Mouse (Mus musculus) limb, embryonic 11.5 days (tissue): ENCODE results near the gene Ptpn6. TPM values are rescaled to one million over a fixed set of nuclear protein-coding genes. Genes with fewer than 3 reads are reported as not detected.
"Not testable (repeated sequence)": the region's sequence is repeated elsewhere in the genome, so short reads cannot be mapped to it uniquely, and the experiment has no call there.

Source experiments
- ATAC-seq: fragments of 200-750 bp; cut with Nextera tagmentation; 2 replicates; pipeline ENCODE4 v1.8.0; 2017; ENCODE audit warnings: low read depth; ENCODE audit not compliant: insufficient number of reproducible peaks, low FRiP score, low TSS enrichment
- DNase-seq: peaks from one replicate; pipeline ENCODE4 v3.0.0-alpha.2; 2015; ENCODE audit warnings: low spot score
- H3K27ac ChIP-seq: fragments of 300-500 bp; sonication (generic); replicated peaks from 2 replicates; pipeline ENCODE4 v1.5.1; 2014; ENCODE audit warnings: low read depth, mild to moderate bottlenecking, low read length
- H3K27me3 ChIP-seq: fragments of 300-500 bp; sonication (generic); 2 replicates; pipeline ENCODE4 v1.6.1; 2014; ENCODE audit warnings: mild to moderate bottlenecking, low read length, mixed read lengths; ENCODE audit not compliant: control insufficient read depth, insufficient read depth
- H3K36me3 ChIP-seq: fragments of 300-500 bp; sonication (generic); 2 replicates; pipeline ENCODE4 v1.6.1; 2014; ENCODE audit warnings: mild to moderate bottlenecking, low read length, moderate library complexity, mixed read lengths; ENCODE audit not compliant: control insufficient read depth, insufficient read depth
- H3K4me1 ChIP-seq: fragments of 300-500 bp; sonication (generic); 2 replicates; pipeline ENCODE4 v1.6.1; 2014; ENCODE audit warnings: low read length, mixed read lengths; ENCODE audit not compliant: control insufficient read depth, insufficient read depth
- H3K4me2 ChIP-seq: fragments of 300-500 bp; sonication (generic); 2 replicates; pipeline ENCODE4 v1.6.1; 2014; ENCODE audit warnings: low read depth, mild to moderate bottlenecking, moderate library complexity; ENCODE audit not compliant: severe bottlenecking
- H3K4me3 ChIP-seq: fragments of 300-500 bp; sonication (generic); 2 replicates; pipeline ENCODE4 v1.5.1; 2014; ENCODE audit warnings: low read depth, low read length
- H3K9ac ChIP-seq: fragments of 300-500 bp; sonication (generic); 2 replicates; pipeline ENCODE4 v1.6.1; 2014; ENCODE audit warnings: mild to moderate bottlenecking, low read length
- H3K9me3 ChIP-seq: fragments of 300-500 bp; sonication (generic); 2 replicates; pipeline ENCODE4 v1.6.1; 2016; ENCODE audit warnings: low read length; ENCODE audit not compliant: control insufficient read depth
- WGBS: fragments of 180-500 bp; shearing (Covaris S2); extraction: QIAGEN DNeasy Blood & Tissue Kit; methylation state at CpG from one replicate; pipeline ENCODE4 v1.1.7; 2014; 5-methylcytosine and 5-hydroxymethylcytosine counted together
- polyA plus RNA-seq: library from polyadenylated mRNA; unstranded; fragments of >200 nt; fragmentation: Nextera tagmentation; extraction: Ambion mirVana; gene quantifications from 2 replicates; pipeline ENCODE4 v1.2.1, GENCODE M21; 2014

The Ptpn6 gene
- polyA plus RNA-seq, 1 experiment from 2014 or later, result 7.8 TPM

GRCm38 (mm10) chr6:124693243-124693981, 45.1 kb downstream of the Ptpn6 start:
- Histone ChIP-seq H3K4me2 (no peak overlapping the region), H3K9me3 (no peaks in the 10 kb centered on the region), H3K27me3 (no peaks in the 10 kb centered on the region), H3K9ac (no peak overlapping the region), H3K4me3 (no peak overlapping the region), H3K36me3 (no peaks in the 10 kb centered on the region), H3K27ac (no peak overlapping the region), H3K4me1 (no peaks in the 10 kb centered on the region)
- WGBS, result 76% methylated on average over 15 of the region's 15 CpGs
- ATAC-seq (no peak; the same call in 1 of the 2 replicates), DNase-seq (no peak)

- Histone ChIP-seq H3K27me3 (no peaks in the 10 kb centered on the region), H3K4me3 (no peak overlapping the region), H3K9ac (no peak overlapping the region), H3K9me3 (no peaks in the 10 kb centered on the region), H3K4me2 (no peak overlapping the region), H3K27ac (no peak overlapping the region), H3K4me1 (no peaks in the 10 kb centered on the region), H3K36me3 (no peaks in the 10 kb centered on the region)
- DNase-seq (no peak), ATAC-seq (no peak)
- 94% methylated on average over 3 of the region's 3 CpGs for WGBS
These were observed 48.0 kb downstream of the Ptpn6 start for GRCm38 (mm10) chr6:124690517-124690916.

- H3K9ac ChIP-seq, result no peak overlapping the region
- DNase-seq (no peak), ATAC-seq (no peak)
- no peaks in the 10 kb centered on the region for H3K9me3 ChIP-seq
- H3K27me3 ChIP-seq, result no peaks in the 10 kb centered on the region
- H3K4me2 ChIP-seq, result no peak overlapping the region
- no peaks in the 10 kb centered on the region for H3K36me3 ChIP-seq
- no peaks in the 10 kb centered on the region for H3K4me1 ChIP-seq
- 90% methylated on average over 3 of the region's 3 CpGs for WGBS
- H3K27ac ChIP-seq, result no peak overlapping the region
- H3K4me3 ChIP-seq, result no peak overlapping the region
These were observed 49.5 kb downstream of the Ptpn6 start for GRCm38 (mm10) chr6:124689011-124689410.

GRCm38 (mm10) chr6:124688151-124688758, 50.3 kb downstream of the Ptpn6 start:
- Histone ChIP-seq H3K4me3 (no peak overlapping the region), H3K36me3 (no peaks in the 10 kb centered on the region), H3K4me1 (no peaks in the 10 kb centered on the region), H3K27me3 (no peaks in the 10 kb centered on the region), H3K9ac (no peak overlapping the region), H3K4me2 (no peak overlapping the region), H3K27ac (no peak overlapping the region), H3K9me3 (no peaks in the 10 kb centered on the region)
- 90% methylated on average over 8 of the region's 8 CpGs for WGBS
- DNase-seq (no peak), ATAC-seq (no peak)

GRCm38 (mm10) chr6:124686644-124687043, 51.9 kb downstream of the Ptpn6 start:
- not testable (repeated sequence) for H3K4me3 ChIP-seq, H3K27me3 ChIP-seq, ATAC-seq, H3K27ac ChIP-seq, H3K4me2 ChIP-seq, H3K36me3 ChIP-seq, H3K9ac ChIP-seq, H3K9me3 ChIP-seq, DNase-seq, H3K4me1 ChIP-seq
- WGBS, result 93% methylated on average over 1 of the region's 1 CpGs

GRCm38 (mm10) chr6:124685606-124686386, 52.7 kb downstream of the Ptpn6 start:
- 91% methylated on average over 12 of the region's 12 CpGs for WGBS
- no peaks in the 10 kb centered on the region for H3K27me3 ChIP-seq
- H3K9ac ChIP-seq, result no peak overlapping the region
- ATAC-seq (no peak), DNase-seq (no peak)
- no peaks in the 10 kb centered on the region for H3K36me3 ChIP-seq
- H3K4me1 ChIP-seq, result no peaks in the 10 kb centered on the region
- H3K4me3 ChIP-seq, result no peak overlapping the region
- no peak overlapping the region for H3K27ac ChIP-seq
- H3K9me3 ChIP-seq, result no peaks in the 10 kb centered on the region
- H3K4me2 ChIP-seq, result no peak overlapping the region

- Histone ChIP-seq H3K4me3 (no peak overlapping the region), H3K9me3 (no peaks in the 10 kb centered on the region), H3K27ac (no peak overlapping the region), H3K27me3 (no peaks in the 10 kb centered on the region), H3K9ac (no peak overlapping the region), H3K36me3 (no peaks in the 10 kb centered on the region), H3K4me1 (no peaks in the 10 kb centered on the region), H3K4me2 (no peak overlapping the region)
- 69% methylated on average over 14 of the region's 14 CpGs for WGBS
- no peak for DNase-seq
- no peak for ATAC-seq
These were observed 54.7 kb downstream of the Ptpn6 start for GRCm38 (mm10) chr6:124683591-124684417.

GRCm38 (mm10) chr6:124682291-124682690, 56.2 kb downstream of the Ptpn6 start:
- not testable (repeated sequence) for H3K4me1 ChIP-seq, H3K9me3 ChIP-seq, H3K36me3 ChIP-seq, DNase-seq, ATAC-seq, H3K4me3 ChIP-seq, H3K9ac ChIP-seq, H3K27ac ChIP-seq, H3K27me3 ChIP-seq, H3K4me2 ChIP-seq
- WGBS, result 82% methylated on average over 6 of the region's 6 CpGs
